9 mouse cellular contexts compared by ENCODE assay signal in genomic region chr6:141487266-141487665, GRCm38 (mm10). TPM values are rescaled to one million over a fixed set of nuclear protein-coding genes. Genes with fewer than 3 reads are reported as not detected.
DNase-seq lines count a peak whose midpoint lies in the region; ATAC-seq lines count a peak whose summit lies in the region.
"Had no signal": no experiment of that assay in that cellular context is flagged by ENCODE, and none has a peak within 500 bp of the region (broad histone marks: within the 10 kb centered on the region; RNA-seq: fewer than 3 reads in every experiment).

No protein-coding gene starts in this region.

- H3K4me2 ChIP-seq in kidney, embryonic 16.5 days (replicated peaks; ENCODE audit: low read depth, low read length) = no peak overlapping the region
- no peak overlapping the region for H3K4me2 ChIP-seq in forebrain, embryonic 12.5 days
- no peak overlapping the region for H3K4me2 ChIP-seq in lung, embryonic 16.5 days (ENCODE audit: low read depth, low read length)
- no peak overlapping the region for H3K4me2 ChIP-seq in liver, embryonic 11.5 days

- 76% methylated on average over 7 of the region's 7 CpGs for WGBS in kidney, embryonic 16.5 days
- 67% methylated on average over 7 of the region's 7 CpGs for WGBS in forebrain, embryonic 12.5 days
- 67% methylated on average over 7 of the region's 7 CpGs for WGBS in lung, embryonic 16.5 days
- 71% methylated on average over 7 of the region's 7 CpGs for WGBS in liver, embryonic 11.5 days

- H3K9ac ChIP-seq in kidney, embryonic 16.5 days (replicated peaks; ENCODE audit: low read length) = no peak overlapping the region
- no peak overlapping the region for H3K9ac ChIP-seq in forebrain, embryonic 12.5 days
- no peak overlapping the region for H3K9ac ChIP-seq in lung, embryonic 16.5 days (ENCODE audit: low read length)
- H3K9ac ChIP-seq in liver, embryonic 11.5 days (ENCODE audit: low read depth, low read length) = no peak overlapping the region

- no peaks in the 10 kb centered on the region for H3K9me3 ChIP-seq in kidney, embryonic 16.5 days (ENCODE audit: low read length)
- H3K9me3 ChIP-seq in forebrain, embryonic 12.5 days = no peaks in the 10 kb centered on the region
- H3K9me3 ChIP-seq in lung, embryonic 16.5 days (ENCODE audit: control insufficient read depth, low read length) = no peaks in the 10 kb centered on the region
- H3K9me3 ChIP-seq in liver, embryonic 11.5 days (ENCODE audit: control insufficient read depth, low read length) = no peaks in the 10 kb centered on the region

- no peak overlapping the region for H3K4me3 ChIP-seq in kidney, embryonic 16.5 days (ENCODE audit: low read length)
- no peak overlapping the region for H3K4me3 ChIP-seq in forebrain, embryonic 12.5 days (replicated peaks)
- no peak overlapping the region for H3K4me3 ChIP-seq in lung, embryonic 16.5 days (ENCODE audit: low read length)
- no peak overlapping the region for H3K4me3 ChIP-seq in liver, embryonic 11.5 days (ENCODE audit: low read depth, low read length)

- DNase-seq in kidney, adult 11 months = no peak
- peak; percentile 34 for DNase-seq in NIH3T3 (ENCODE audit: low read depth)
- no peak for DNase-seq in thymus, adult 18-20 months
- no peak for DNase-seq in ovary, postnatal 36 days (ENCODE audit: low spot score)
- DNase-seq in liver, embryonic 11.5 days (ENCODE audit: low spot score) = no peak

- H3K27ac ChIP-seq in kidney, embryonic 16.5 days (ENCODE audit: low read length) = no peak overlapping the region
- no peak overlapping the region for H3K27ac ChIP-seq in forebrain, embryonic 12.5 days
- H3K27ac ChIP-seq in lung, embryonic 16.5 days (ENCODE audit: low read length) = no peak overlapping the region
- H3K27ac ChIP-seq in liver, embryonic 11.5 days (ENCODE audit: low read depth, low read length) = no peak overlapping the region

- H3K27me3 ChIP-seq in kidney, embryonic 16.5 days (ENCODE audit: insufficient read depth, low read length) = no peaks in the 10 kb centered on the region
- no peaks in the 10 kb centered on the region; the same call in 1 of the 2 replicates for H3K27me3 ChIP-seq in forebrain, embryonic 12.5 days
- H3K27me3 ChIP-seq in lung, embryonic 16.5 days (ENCODE audit: control insufficient read depth, insufficient read depth, low read depth, low read length) = no peaks in the 10 kb centered on the region
- no peaks in the 10 kb centered on the region for H3K27me3 ChIP-seq in liver, embryonic 11.5 days (replicated peaks; ENCODE audit: control insufficient read depth, insufficient read depth, low read length)

- H3K36me3 ChIP-seq in kidney, embryonic 16.5 days (ENCODE audit: insufficient read depth, low read length) = no peaks in the 10 kb centered on the region
- no peaks in the 10 kb centered on the region for H3K36me3 ChIP-seq in forebrain, embryonic 12.5 days (replicated peaks)
- H3K36me3 ChIP-seq in lung, embryonic 16.5 days (ENCODE audit: control insufficient read depth, insufficient read depth, low read length) = peaks cover 3% of the 10 kb centered on the region; the same call in 1 of the 2 replicates
- no peaks in the 10 kb centered on the region for H3K36me3 ChIP-seq in liver, embryonic 11.5 days (ENCODE audit: control insufficient read depth, insufficient read depth, low read length)

- H3K4me1 ChIP-seq in kidney, embryonic 16.5 days (ENCODE audit: insufficient read depth, low read length) = peaks cover 8% of the 10 kb centered on the region
- peaks cover 6% of the 10 kb centered on the region; the same call in 1 of the 2 replicates for H3K4me1 ChIP-seq in forebrain, embryonic 12.5 days
- H3K4me1 ChIP-seq in lung, embryonic 16.5 days (replicated peaks; ENCODE audit: control insufficient read depth, insufficient read depth, low read length) = peaks cover 8% of the 10 kb centered on the region; the same call in 1 of the 2 replicates
- no peaks in the 10 kb centered on the region for H3K4me1 ChIP-seq in liver, embryonic 11.5 days (replicated peaks; ENCODE audit: control insufficient read depth, insufficient read depth, low read length)

- ATAC-seq in kidney, embryonic 16.5 days (ENCODE audit: low FRiP score, low TSS enrichment) = peak; percentile 39
- ATAC-seq in forebrain, embryonic 12.5 days (ENCODE audit: low FRiP score) = peak; percentile 61; the same call in 1 of the 2 replicates
- ATAC-seq in lung, embryonic 16.5 days (ENCODE audit: low read depth) = peak; percentile 64; the same call in 1 of the 2 replicates
- no peak for ATAC-seq in liver, embryonic 11.5 days (replicated peaks; ENCODE audit: low FRiP score)

RNA-seq across cellular contexts. Expression of gene Slco1c1, which starts 36.9 kb away (rescaled TPM):
- 0.21 TPM in 1 of 2 replicates, not detected in the other for polyA plus RNA-seq in kidney, embryonic 16.5 days (2015; fragmentation: Nextera tagmentation; extraction: Ambion mirVana)
- 1.0 and 1.3 TPM in 2 replicates for polyA plus RNA-seq in forebrain, embryonic 12.5 days (2016; fragmentation: Nextera tagmentation; extraction: Ambion mirVana)
- polyA plus RNA-seq in lung, embryonic 16.5 days (2015; fragmentation: Nextera tagmentation; extraction: Ambion mirVana) = 0.08 and 0.25 TPM in 2 replicates
- not detected in 2 replicates for polyA plus RNA-seq in liver, embryonic 11.5 days (2014; fragmentation: Nextera tagmentation; extraction: Ambion mirVana)
- polyA plus RNA-seq: stomach, embryonic 16.5 days had no signal
